Mouse (Mus musculus) limb, embryonic 12.5 days (tissue): ENCODE data around the gene Lrfn1. TPM values are rescaled to one million over a fixed set of nuclear protein-coding genes. Genes with fewer than 3 reads are reported as not detected.
A peak's percentile ranks its signal among the peaks of the same experiment; 100 is the strongest.

Experiments used
- ATAC-seq: fragments of 200-750 bp; cut with Nextera tagmentation; 2 replicates; pipeline ENCODE4 v1.8.0; 2017; ENCODE audit warnings: low read depth, moderate TSS enrichment; ENCODE audit not compliant: insufficient number of reproducible peaks, insufficient read depth, low FRiP score, low TSS enrichment
- H3K27ac ChIP-seq: fragments of 300-500 bp; sonication (generic); 2 replicates; pipeline ENCODE4 v1.5.1; 2016; ENCODE audit warnings: mild to moderate bottlenecking, moderate library complexity
- H3K27me3 ChIP-seq: fragments of 300-500 bp; sonication (generic); 2 replicates; pipeline ENCODE4 v1.6.1; 2016; ENCODE audit warnings: mild to moderate bottlenecking, moderate library complexity
- H3K36me3 ChIP-seq: fragments of 300-500 bp; sonication (generic); 2 replicates; pipeline ENCODE4 v1.6.1; 2016; ENCODE audit warnings: mild to moderate bottlenecking, moderate library complexity
- H3K4me1 ChIP-seq: fragments of 300-500 bp; sonication (generic); replicated peaks from 2 replicates; pipeline ENCODE4 v1.6.1; 2016
- H3K4me2 ChIP-seq: fragments of 300-500 bp; sonication (generic); 2 replicates; pipeline ENCODE4 v1.6.1; 2016; ENCODE audit warnings: mild to moderate bottlenecking, moderate library complexity
- H3K4me3 ChIP-seq: fragments of 300-500 bp; sonication (generic); replicated peaks from 2 replicates; pipeline ENCODE4 v1.5.1; 2016; ENCODE audit warnings: mild to moderate bottlenecking
- H3K9ac ChIP-seq: fragments of 300-500 bp; sonication (generic); replicated peaks from 2 replicates; pipeline ENCODE4 v1.6.1; 2016; ENCODE audit warnings: mild to moderate bottlenecking, moderate library complexity
- H3K9me3 ChIP-seq: fragments of 300-500 bp; sonication (generic); 2 replicates; pipeline ENCODE4 v1.6.1; 2016; ENCODE audit warnings: mild to moderate bottlenecking, moderate library complexity
- WGBS: fragments of 180-500 bp; shearing (Covaris S2); methylation state at CpG from one replicate; pipeline ENCODE4 v1.1.7; 2016; 5-methylcytosine and 5-hydroxymethylcytosine counted together
- polyA plus RNA-seq: library from polyadenylated mRNA; unstranded; fragments of >200 nt; fragmentation: Nextera tagmentation; extraction: Ambion mirVana; gene quantifications from 2 replicates; pipeline ENCODE4 v1.2.1, GENCODE M21; 2016

Lrfn1 gene
- 7.5 and 7.9 TPM in 2 replicates for polyA plus RNA-seq

DNA sequence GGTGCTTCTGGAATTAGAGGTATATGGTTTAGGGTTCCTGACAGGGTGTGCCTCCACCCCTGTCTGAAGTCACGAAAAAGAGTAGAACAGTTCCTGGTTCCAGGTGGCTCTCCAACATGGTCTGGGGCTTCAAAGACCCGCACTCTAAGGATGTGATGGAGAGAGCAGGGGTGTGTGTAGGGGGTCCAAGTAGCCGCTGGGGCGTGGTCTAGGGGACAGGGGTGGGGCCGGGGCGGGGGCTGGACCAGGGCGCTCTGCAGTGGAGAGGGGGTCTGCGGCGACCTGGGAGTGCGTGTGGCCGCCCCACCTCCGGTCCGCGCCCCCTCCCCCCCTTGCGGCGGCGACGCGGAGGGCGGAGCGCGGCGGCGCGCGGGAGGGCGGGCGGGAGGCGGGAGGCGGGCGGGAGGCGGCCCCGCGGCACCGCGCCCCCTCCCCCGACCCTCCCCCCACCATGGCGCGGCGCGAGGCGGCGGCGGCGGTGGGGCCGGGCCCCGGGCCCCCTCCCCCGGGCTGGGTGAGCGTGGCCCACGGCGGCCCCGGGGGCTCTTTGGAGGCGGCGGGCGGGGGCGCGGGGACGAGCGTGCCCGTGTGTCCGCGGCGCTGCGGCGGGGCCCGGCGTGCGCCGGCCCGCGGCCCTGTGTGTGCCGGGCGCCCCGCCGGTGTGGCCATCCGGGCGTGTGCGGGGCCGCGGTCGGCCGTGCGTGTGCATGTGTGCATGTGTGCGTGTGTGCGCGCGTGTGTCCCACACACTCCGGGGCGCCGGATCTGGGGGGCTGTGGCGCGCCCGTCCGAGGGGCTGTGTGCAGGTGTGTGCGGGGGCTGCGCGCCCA lies at the start of gene Lrfn1:
Lrfn1 (plus strand) TSS at position 450 of the 830 bp plus-strand sequence.
- Histone ChIP-seq H3K4me3 (peak within 1 kb of the TSS; percentile 90), H3K4me2 (peak within 1 kb of the TSS; percentile 95), H3K27ac (peak within 1 kb of the TSS; percentile 78), H3K9ac (peak within 1 kb of the TSS; percentile 92), H3K9me3 (no peaks in the 10 kb centered on the region; the same call in 1 of the 2 replicates), H3K27me3 (no peaks in the 10 kb centered on the region), H3K36me3 (peaks cover 25% of the 10 kb centered on the region), H3K4me1 (peaks cover 21% of the 10 kb centered on the region)
- under 1% methylated on average over 59 of the region's 97 CpGs for WGBS
- ATAC-seq, result peak; percentile 74

- Histone ChIP-seq H3K27me3 (no peaks in the 10 kb centered on the region), H3K9ac (no peak overlapping the region), H3K36me3 (peaks cover 98% of the 10 kb centered on the region), H3K9me3 (no peaks in the 10 kb centered on the region), H3K4me1 (no peaks in the 10 kb centered on the region), H3K27ac (no peak overlapping the region), H3K4me3 (no peak overlapping the region), H3K4me2 (no peak overlapping the region)
- WGBS, result 91% methylated on average over 3 of the region's 3 CpGs
- ATAC-seq, result no peak
Measured at GRCm38 (mm10) chr7:28410841-28411475, 40.8 kb upstream of the Lrfn1 start.

DNA sequence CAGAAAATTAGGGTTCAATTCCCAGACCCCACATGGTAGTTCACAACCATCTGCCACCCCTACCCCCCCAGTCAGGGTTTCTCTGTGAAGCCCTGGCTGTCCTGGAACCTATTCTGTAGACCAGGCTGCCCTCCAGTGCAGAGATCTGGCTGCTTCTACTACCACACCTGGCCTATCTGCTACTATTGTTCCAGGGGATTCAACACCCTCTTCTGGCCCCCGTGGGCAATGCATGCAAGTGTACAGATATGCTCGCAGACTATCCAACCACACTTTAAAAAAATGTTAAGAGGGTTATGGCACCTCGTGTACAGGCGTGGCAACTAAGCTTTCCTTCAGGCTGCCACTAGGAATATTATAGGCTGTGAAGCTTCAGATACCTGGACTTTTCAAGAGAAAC lies 39.0 kb upstream of the Lrfn1 start:
- H3K9me3 ChIP-seq, result no peaks in the 10 kb centered on the region
- H3K4me2 ChIP-seq, result no peak overlapping the region
- WGBS, result 91% methylated on average over 4 of the region's 4 CpGs
- H3K27ac ChIP-seq, result no peak overlapping the region
- ATAC-seq, result no peak
- no peak overlapping the region for H3K4me3 ChIP-seq
- H3K9ac ChIP-seq, result no peak overlapping the region
- no peaks in the 10 kb centered on the region for H3K27me3 ChIP-seq
- no peaks in the 10 kb centered on the region for H3K4me1 ChIP-seq
- H3K36me3 ChIP-seq, result peaks cover 98% of the 10 kb centered on the region

DNA sequence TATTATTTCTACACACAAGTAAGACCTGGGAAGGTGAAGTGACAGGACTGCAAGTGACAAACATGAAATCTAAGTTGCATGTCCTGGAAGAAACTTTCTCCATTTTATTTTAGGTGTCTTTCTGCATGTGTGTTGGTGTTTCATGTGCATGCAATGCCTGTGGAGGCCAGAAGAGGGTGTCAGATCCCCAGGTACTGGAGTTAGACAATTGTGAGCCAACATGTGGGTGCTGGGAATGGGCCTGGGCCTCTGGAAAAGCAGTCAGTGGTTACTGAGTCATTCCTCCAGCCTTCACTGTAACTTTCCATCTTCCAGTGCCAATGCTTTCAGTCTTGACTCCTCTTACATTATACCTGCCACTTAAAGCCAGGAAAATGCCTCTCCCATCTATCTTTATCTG lies 34.4 kb upstream of the Lrfn1 start:
- ATAC-seq, result no peak
- Histone ChIP-seq H3K9me3 (no peaks in the 10 kb centered on the region), H3K27me3 (no peaks in the 10 kb centered on the region), H3K36me3 (peaks cover 98% of the 10 kb centered on the region), H3K4me2 (no peak overlapping the region), H3K27ac (no peak overlapping the region), H3K4me3 (no peak overlapping the region), H3K9ac (no peak overlapping the region), H3K4me1 (no peaks in the 10 kb centered on the region)

DNA sequence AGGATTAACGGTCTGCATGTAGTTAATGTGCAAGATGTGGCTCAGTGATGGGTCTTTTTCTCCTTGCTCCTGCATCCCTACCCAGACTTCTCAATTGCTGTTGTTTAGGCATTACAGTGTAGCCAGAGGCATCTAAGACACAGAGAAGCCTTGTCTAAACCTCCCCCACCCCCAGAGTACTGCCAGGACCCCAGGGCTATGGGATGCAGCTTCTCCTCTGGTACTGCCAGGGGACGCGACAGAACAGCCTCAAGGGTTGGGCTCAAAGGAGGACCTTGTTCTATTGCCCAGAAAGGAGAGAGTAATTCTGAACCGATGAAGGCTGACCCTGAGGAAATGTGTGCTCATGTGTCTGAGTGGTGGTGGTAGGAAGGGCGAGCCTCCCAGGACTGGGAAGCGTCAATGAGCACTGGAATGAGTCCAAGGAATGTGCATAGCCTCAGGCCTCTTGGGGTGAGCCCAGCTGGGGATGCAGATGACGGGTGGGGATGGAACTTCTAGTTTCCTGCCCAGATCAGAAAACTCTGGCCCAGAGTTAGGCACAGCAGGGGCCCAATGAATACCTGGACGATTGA lies 33.6 kb upstream of the Lrfn1 start:
- ATAC-seq, result no peak
- no peak overlapping the region for H3K4me2 ChIP-seq
- peaks cover 98% of the 10 kb centered on the region for H3K36me3 ChIP-seq

GRCm38 (mm10) chr7:28419416-28419815 lies 32.4 kb upstream of the Lrfn1 start:
- H3K4me1 ChIP-seq, result no peaks in the 10 kb centered on the region
- WGBS, result 100% methylated on average over 2 of the region's 2 CpGs
- H3K27me3 ChIP-seq, result no peaks in the 10 kb centered on the region
- no peak for ATAC-seq
- H3K9me3 ChIP-seq, result no peaks in the 10 kb centered on the region
- H3K9ac ChIP-seq, result no peak overlapping the region
- no peak overlapping the region for H3K4me3 ChIP-seq
- peaks cover 96% of the 10 kb centered on the region for H3K36me3 ChIP-seq
- no peak overlapping the region for H3K4me2 ChIP-seq
- no peak overlapping the region for H3K27ac ChIP-seq

More for the DNA sequence above, 33.6 kb upstream of the Lrfn1 start:
- Histone ChIP-seq H3K4me3 (no peak overlapping the region), H3K27me3 (no peaks in the 10 kb centered on the region), H3K4me1 (no peaks in the 10 kb centered on the region), H3K9me3 (no peaks in the 10 kb centered on the region), H3K27ac (no peak overlapping the region), H3K9ac (no peak overlapping the region)
- WGBS, result 82% methylated on average over 8 of the region's 8 CpGs

DNA sequence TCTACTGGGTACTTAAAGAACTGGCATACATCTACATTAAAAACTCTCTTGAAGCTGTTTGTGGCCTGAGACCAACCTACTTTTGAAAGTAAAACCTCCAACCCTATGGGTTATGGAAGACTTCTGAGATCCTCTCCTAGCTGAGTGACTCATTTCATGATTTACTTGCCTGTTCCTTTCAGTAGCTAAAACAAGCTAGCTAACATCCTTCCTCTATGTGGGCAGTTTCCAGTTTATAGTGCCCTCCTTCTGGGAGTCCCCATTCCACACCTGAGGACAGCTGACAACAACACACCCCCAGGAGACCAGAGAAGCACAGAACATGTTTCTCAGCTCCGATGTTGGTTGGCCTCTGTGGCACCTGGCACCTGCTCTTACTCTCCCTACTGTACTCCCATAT lies 28.8 kb upstream of the Lrfn1 start:
- no peak overlapping the region for H3K4me2 ChIP-seq
- H3K9ac ChIP-seq, result no peak overlapping the region
- no peaks in the 10 kb centered on the region for H3K27me3 ChIP-seq
- H3K4me1 ChIP-seq, result no peaks in the 10 kb centered on the region
- 100% methylated on average over 1 of the region's 1 CpGs for WGBS
- no peak overlapping the region for H3K4me3 ChIP-seq
- H3K27ac ChIP-seq, result no peak overlapping the region
- peaks cover 66% of the 10 kb centered on the region for H3K36me3 ChIP-seq
- ATAC-seq, result no peak
- H3K9me3 ChIP-seq, result no peaks in the 10 kb centered on the region

DNA sequence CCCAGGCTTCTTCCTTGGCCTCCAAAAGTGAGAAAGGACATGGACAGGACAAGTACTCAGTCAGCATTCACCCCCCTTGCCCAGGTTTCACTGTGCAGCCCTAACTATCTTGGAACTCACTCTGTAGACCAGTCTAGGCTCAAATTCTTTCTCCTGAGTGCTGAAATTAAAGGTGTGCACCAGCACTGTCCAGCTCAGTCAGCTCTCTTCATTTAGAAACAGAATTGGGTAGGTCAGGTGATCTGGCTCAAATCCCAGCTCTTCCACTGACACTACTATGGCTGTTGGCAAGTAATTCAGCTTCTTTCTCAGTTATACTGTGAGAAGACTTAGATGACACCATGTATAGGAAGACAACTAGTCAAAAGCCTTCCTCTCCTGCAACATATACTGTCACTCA lies 24.0 kb upstream of the Lrfn1 start:
- H3K4me1 ChIP-seq, result 0 out of 2 replicates have a peak, but pooled peaks cover 4% of the 10 kb centered on the region
- H3K9me3 ChIP-seq, result no peaks in the 10 kb centered on the region
- H3K9ac ChIP-seq, result no peak overlapping the region
- no peak for ATAC-seq
- H3K4me2 ChIP-seq, result no peak overlapping the region
- no peak overlapping the region for H3K27ac ChIP-seq
- H3K27me3 ChIP-seq, result no peaks in the 10 kb centered on the region
- H3K36me3 ChIP-seq, result peaks cover 45% of the 10 kb centered on the region
- no peak overlapping the region for H3K4me3 ChIP-seq

- WGBS, result 84% methylated on average over 1 of the region's 1 CpGs
- no peak for ATAC-seq
- H3K4me1 ChIP-seq, result peaks cover 30% of the 10 kb centered on the region
- peaks cover 39% of the 10 kb centered on the region for H3K36me3 ChIP-seq
- H3K27me3 ChIP-seq, result no peaks in the 10 kb centered on the region
- H3K27ac ChIP-seq, result no peak overlapping the region
- no peak overlapping the region for H3K4me2 ChIP-seq
- H3K4me3 ChIP-seq, result no peak overlapping the region
- no peak overlapping the region for H3K9ac ChIP-seq
- no peaks in the 10 kb centered on the region for H3K9me3 ChIP-seq
Measured at GRCm38 (mm10) chr7:28430512-28430911, 21.3 kb upstream of the Lrfn1 start.

DNA sequence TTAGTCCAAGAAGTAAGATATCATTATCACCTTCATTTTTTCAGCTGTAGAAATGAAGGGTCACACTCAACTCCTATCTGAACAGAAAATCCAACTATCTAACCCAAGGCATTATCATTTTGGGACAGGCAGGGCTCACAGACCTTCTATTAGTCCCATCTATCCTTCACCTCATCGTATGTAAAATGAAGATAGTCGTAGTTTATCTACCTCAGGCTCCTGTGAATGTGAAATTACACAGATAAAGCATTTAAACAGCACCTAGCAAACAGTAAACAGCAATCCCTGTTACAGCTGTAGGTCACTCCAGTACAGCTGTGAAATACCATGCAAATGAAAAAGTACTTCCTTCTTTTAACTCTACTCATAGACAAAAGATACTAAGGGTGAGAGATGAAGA lies 19.5 kb upstream of the Lrfn1 start:
- ATAC-seq, result no peak

DNA sequence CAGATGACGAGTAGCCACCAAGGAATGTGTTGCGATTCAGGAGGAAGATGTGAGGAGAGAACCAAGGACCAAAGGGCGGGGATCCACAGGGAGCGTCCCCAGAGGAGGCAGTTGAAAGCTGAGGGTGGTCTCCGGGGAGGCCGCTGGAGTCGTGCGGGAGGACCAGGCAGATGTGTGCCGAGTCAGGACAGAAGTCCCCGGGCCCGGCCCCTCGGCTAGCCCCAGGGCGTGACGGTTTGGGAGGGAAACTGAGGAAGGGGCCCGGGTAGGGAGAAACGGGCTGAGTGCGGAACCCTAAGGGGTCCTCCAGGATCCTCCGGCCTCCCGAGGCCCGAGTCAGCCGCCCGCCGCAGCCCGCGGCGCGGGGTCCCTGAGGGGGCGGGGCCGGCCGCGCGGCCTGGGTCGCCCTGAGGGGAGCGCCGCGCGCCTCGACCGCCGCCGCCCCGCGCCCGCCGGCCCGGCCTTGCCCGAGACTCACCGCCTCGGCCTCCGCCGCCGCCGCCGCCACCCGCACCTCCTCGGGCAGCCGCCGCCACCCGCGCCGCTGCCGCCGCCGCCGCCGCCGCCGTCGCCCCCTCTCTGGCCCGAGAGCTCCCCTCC lies 16.0 kb upstream of the Lrfn1 start:
- H3K9ac ChIP-seq, result peak overlapping the region; percentile 85
- no peaks in the 10 kb centered on the region for H3K9me3 ChIP-seq
- H3K27me3 ChIP-seq, result no peaks in the 10 kb centered on the region; the same call in 1 of the 2 replicates
- H3K4me1 ChIP-seq, result peaks cover 35% of the 10 kb centered on the region
- peak overlapping the region; percentile 88 for H3K4me2 ChIP-seq
- H3K27ac ChIP-seq, result 0 out of 2 replicates have a peak overlapping the region, but pooled peaks have one; percentile 36
- H3K36me3 ChIP-seq, result peaks cover 24% of the 10 kb centered on the region
- peak overlapping the region; percentile 82 for H3K4me3 ChIP-seq
- ATAC-seq, result peak; percentile 54
- under 1% methylated on average over 29 of the region's 70 CpGs for WGBS

More for the DNA sequence above, 19.5 kb upstream of the Lrfn1 start:
- H3K9me3 ChIP-seq, result no peaks in the 10 kb centered on the region
- WGBS, result 88% methylated on average over 2 of the region's 2 CpGs
- H3K27me3 ChIP-seq, result no peaks in the 10 kb centered on the region
- no peak overlapping the region for H3K4me2 ChIP-seq
- H3K4me3 ChIP-seq, result no peak overlapping the region
- H3K36me3 ChIP-seq, result peaks cover 39% of the 10 kb centered on the region
- no peak overlapping the region for H3K27ac ChIP-seq
- no peak overlapping the region for H3K9ac ChIP-seq
- peaks cover 34% of the 10 kb centered on the region for H3K4me1 ChIP-seq
